Mouse (Mus musculus): ENCODE results near the gene Xpo5. TPM values are rescaled to one million over a fixed set of nuclear protein-coding genes. Genes with fewer than 3 reads are reported as not detected.

The Xpo5 gene
- polyA plus RNA-seq, 1 experiment = 46.1 TPM

GRCm38 (mm10) chr17:46162951-46163421, 39.6 kb upstream of the Xpo5 start:
- peaks cover 32% of the 10 kb centered on the region for H3K36me3 ChIP-seq (ENCODE audit: control insufficient read depth, insufficient read depth)
- no peak overlapping the region for H3ac ChIP-seq (ENCODE audit: control insufficient read depth, insufficient read length, low read depth)
- no peak overlapping the region for H3K4me3 ChIP-seq (ENCODE audit: insufficient read depth, poor library complexity, severe bottlenecking)
- H3K79me2 ChIP-seq (ENCODE audit: control insufficient read depth, insufficient read depth) = peaks cover 18% of the 10 kb centered on the region
- no peaks in the 10 kb centered on the region for H3K27me3 ChIP-seq (ENCODE audit: control insufficient read depth, insufficient read depth, insufficient read length)
- H3K79me3 ChIP-seq (ENCODE audit: low read depth) = peaks cover 5% of the 10 kb centered on the region
- TF ChIP-seq CTCF (IDR thresholded peaks at IDR 0.05; ENCODE audit: control insufficient read depth, insufficient read depth, insufficient read length) (no peak), MYOG (IDR thresholded peaks at IDR 0.05; ENCODE audit: control insufficient read depth, extremely low read depth, insufficient read length) (no peak), CEBPB (IDR thresholded peaks at IDR 0.05; ENCODE audit: low read depth) (no peak), MAX (IDR thresholded peaks at IDR 0.05) (no peak), MYOD1 (IDR thresholded peaks at IDR 0.05; ENCODE audit: control insufficient read depth, insufficient read length, low read depth) (no peak)

- peaks cover 5% of the 10 kb centered on the region for H3K79me3 ChIP-seq (ENCODE audit: low read depth)
- TF ChIP-seq MYOD1 (IDR thresholded peaks at IDR 0.05; ENCODE audit: control insufficient read depth, insufficient read length, low read depth) (no peak), CTCF (IDR thresholded peaks at IDR 0.05; ENCODE audit: control insufficient read depth, insufficient read depth, insufficient read length) (no peak), CEBPB (IDR thresholded peaks at IDR 0.05; ENCODE audit: low read depth) (no peak), MYOG (IDR thresholded peaks at IDR 0.05; ENCODE audit: control insufficient read depth, extremely low read depth, insufficient read length) (no peak), FOSL1 (IDR thresholded peaks at IDR 0.05; ENCODE audit: insufficient read depth, low read length, poor library complexity, severe bottlenecking) (no peak), USF1 (IDR thresholded peaks at IDR 0.05; ENCODE audit: low read depth) (no peak), MAX (IDR thresholded peaks at IDR 0.05) (no peak)
- peaks cover 41% of the 10 kb centered on the region for H3K36me3 ChIP-seq (ENCODE audit: control insufficient read depth, insufficient read depth)
Observed at GRCm38 (mm10) chr17:46164301-46164700, 38.3 kb upstream of the Xpo5 start.

GRCm38 (mm10) chr17:46164791-46165190, 37.8 kb upstream of the Xpo5 start:
- Histone ChIP-seq H3K79me3 (ENCODE audit: low read depth) (peaks cover 5% of the 10 kb centered on the region), H3K4me3 (ENCODE audit: insufficient read depth, poor library complexity, severe bottlenecking) (no peak overlapping the region), H3ac (ENCODE audit: control insufficient read depth, insufficient read length, low read depth) (no peak overlapping the region), H3K79me2 (ENCODE audit: control insufficient read depth, insufficient read depth) (peaks cover 18% of the 10 kb centered on the region), H3K36me3 (ENCODE audit: control insufficient read depth, insufficient read depth) (peaks cover 46% of the 10 kb centered on the region), H3K27me3 (ENCODE audit: control insufficient read depth, insufficient read depth, insufficient read length) (no peaks in the 10 kb centered on the region)
- TF ChIP-seq CEBPB (IDR thresholded peaks at IDR 0.05; ENCODE audit: low read depth) (no peak), USF1 (IDR thresholded peaks at IDR 0.05; ENCODE audit: low read depth) (no peak), MAX (IDR thresholded peaks at IDR 0.05) (no peak), MYOG (IDR thresholded peaks at IDR 0.05; ENCODE audit: control insufficient read depth, extremely low read depth, insufficient read length) (no peak), CTCF (IDR thresholded peaks at IDR 0.05; ENCODE audit: control insufficient read depth, insufficient read depth, insufficient read length) (no peak)

More at GRCm38 (mm10) chr17:46164301-46164700, 38.3 kb upstream of the Xpo5 start:
- H3K27me3 ChIP-seq (ENCODE audit: control insufficient read depth, insufficient read depth, insufficient read length) = no peaks in the 10 kb centered on the region
- H3K79me2 ChIP-seq (ENCODE audit: control insufficient read depth, insufficient read depth) = peaks cover 18% of the 10 kb centered on the region
- no peak overlapping the region for H3ac ChIP-seq (ENCODE audit: control insufficient read depth, insufficient read length, low read depth)
- no peak overlapping the region for H3K4me3 ChIP-seq (ENCODE audit: insufficient read depth, poor library complexity, severe bottlenecking)

GRCm38 (mm10) chr17:46165460-46165859, 37.1 kb upstream of the Xpo5 start:
- Histone ChIP-seq H3K36me3 (ENCODE audit: control insufficient read depth, insufficient read depth) (peaks cover 53% of the 10 kb centered on the region), H3K27me3 (ENCODE audit: control insufficient read depth, insufficient read depth, insufficient read length) (no peaks in the 10 kb centered on the region), H3ac (ENCODE audit: control insufficient read depth, insufficient read length, low read depth) (no peak overlapping the region), H3K79me2 (ENCODE audit: control insufficient read depth, insufficient read depth) (peaks cover 18% of the 10 kb centered on the region), H3K79me3 (ENCODE audit: low read depth) (peaks cover 5% of the 10 kb centered on the region), H3K4me3 (ENCODE audit: insufficient read depth, poor library complexity, severe bottlenecking) (no peak overlapping the region)
- TF ChIP-seq MAX (IDR thresholded peaks at IDR 0.05) (no peak), MYOG (IDR thresholded peaks at IDR 0.05; ENCODE audit: control insufficient read depth, extremely low read depth, insufficient read length) (no peak), FOSL1 (IDR thresholded peaks at IDR 0.05; ENCODE audit: insufficient read depth, low read length, poor library complexity, severe bottlenecking) (no peak), CEBPB (IDR thresholded peaks at IDR 0.05; ENCODE audit: low read depth) (no peak), USF1 (IDR thresholded peaks at IDR 0.05; ENCODE audit: low read depth) (no peak)

GRCm38 (mm10) chr17:46166270-46166669, 36.3 kb upstream of the Xpo5 start:
- Histone ChIP-seq H3K36me3 (ENCODE audit: control insufficient read depth, insufficient read depth) (peaks cover 61% of the 10 kb centered on the region), H3K79me2 (ENCODE audit: control insufficient read depth, insufficient read depth) (peaks cover 15% of the 10 kb centered on the region), H3K79me3 (ENCODE audit: low read depth) (peaks cover 4% of the 10 kb centered on the region), H3K27me3 (ENCODE audit: control insufficient read depth, insufficient read depth, insufficient read length) (no peaks in the 10 kb centered on the region), H3ac (ENCODE audit: control insufficient read depth, insufficient read length, low read depth) (no peak overlapping the region), H3K4me3 (ENCODE audit: insufficient read depth, poor library complexity, severe bottlenecking) (no peak overlapping the region)
- TF ChIP-seq CEBPB (IDR thresholded peaks at IDR 0.05; ENCODE audit: low read depth) (no peak), USF1 (IDR thresholded peaks at IDR 0.05; ENCODE audit: low read depth) (no peak), FOSL1 (IDR thresholded peaks at IDR 0.05; ENCODE audit: insufficient read depth, low read length, poor library complexity, severe bottlenecking) (no peak), CTCF (IDR thresholded peaks at IDR 0.05; ENCODE audit: control insufficient read depth, insufficient read depth, insufficient read length) (no peak), MAX (IDR thresholded peaks at IDR 0.05) (no peak), MYOG (IDR thresholded peaks at IDR 0.05; ENCODE audit: control insufficient read depth, extremely low read depth, insufficient read length) (no peak), MYOD1 (IDR thresholded peaks at IDR 0.05; ENCODE audit: control insufficient read depth, insufficient read length, low read depth) (no peak)

- no peak overlapping the region for H3ac ChIP-seq (ENCODE audit: control insufficient read depth, insufficient read length, low read depth)
- H3K4me3 ChIP-seq (ENCODE audit: insufficient read depth, poor library complexity, severe bottlenecking) = no peak overlapping the region
- H3K79me2 ChIP-seq (ENCODE audit: control insufficient read depth, insufficient read depth) = peaks cover 8% of the 10 kb centered on the region
- H3K27me3 ChIP-seq (ENCODE audit: control insufficient read depth, insufficient read depth, insufficient read length) = no peaks in the 10 kb centered on the region
- peaks cover 68% of the 10 kb centered on the region for H3K36me3 ChIP-seq (ENCODE audit: control insufficient read depth, insufficient read depth)
- peaks cover 4% of the 10 kb centered on the region for H3K79me3 ChIP-seq (ENCODE audit: low read depth)
- TF ChIP-seq CTCF (IDR thresholded peaks at IDR 0.05; ENCODE audit: control insufficient read depth, insufficient read depth, insufficient read length) = peak; percentile 9
- TF ChIP-seq MAX (IDR thresholded peaks at IDR 0.05) = no peak
Observed at GRCm38 (mm10) chr17:46167014-46167413, 35.6 kb upstream of the Xpo5 start.
